Mouse (Mus musculus) heart, embryonic 15.5 days (tissue): ENCODE results near the gene Tm6sf2. TPM values are rescaled to one million over a fixed set of nuclear protein-coding genes. Genes with fewer than 3 reads are reported as not detected.

Experiments used
- ATAC-seq: fragments of 200-750 bp; cut with Nextera tagmentation; replicated peaks from 2 replicates; pipeline ENCODE4 v1.8.0; 2017; ENCODE audit warnings: low read depth, moderate TSS enrichment; ENCODE audit not compliant: insufficient number of reproducible peaks, insufficient read depth, low FRiP score
- H3K27ac ChIP-seq: fragments of 300-500 bp; sonication (generic); 2 replicates; pipeline ENCODE4 v1.5.1; 2015; ENCODE audit warnings: mild to moderate bottlenecking, inconsistent platforms
- H3K27me3 ChIP-seq: fragments of 300-500 bp; sonication (generic); 2 replicates; pipeline ENCODE4 v1.6.1; 2015; ENCODE audit warnings: inconsistent platforms
- H3K36me3 ChIP-seq: fragments of 300-500 bp; sonication (generic); 2 replicates; pipeline ENCODE4 v1.6.1; 2015; ENCODE audit warnings: mild to moderate bottlenecking, inconsistent platforms
- H3K4me1 ChIP-seq: fragments of 300-500 bp; sonication (generic); replicated peaks from 2 replicates; pipeline ENCODE4 v1.6.1; 2015; ENCODE audit warnings: inconsistent platforms
- H3K4me2 ChIP-seq: fragments of 300-500 bp; sonication (generic); 2 replicates; pipeline ENCODE4 v1.6.1; 2015; ENCODE audit warnings: inconsistent platforms, mild to moderate bottlenecking, moderate library complexity
- H3K4me3 ChIP-seq: fragments of 300-500 bp; sonication (generic); 2 replicates; pipeline ENCODE4 v1.5.1; 2015; ENCODE audit warnings: mild to moderate bottlenecking, inconsistent platforms
- H3K9ac ChIP-seq: fragments of 300-500 bp; sonication (generic); 2 replicates; pipeline ENCODE4 v1.6.1; 2015; ENCODE audit warnings: mild to moderate bottlenecking, inconsistent platforms
- H3K9me3 ChIP-seq: fragments of 300-500 bp; sonication (generic); replicated peaks from 2 replicates; pipeline ENCODE4 v1.6.1; 2016; ENCODE audit warnings: inconsistent platforms
- WGBS: fragments of 180-500 bp; shearing (Covaris S2); methylation state at CpG from one replicate; pipeline ENCODE4 v1.1.7; 2015; ENCODE audit warnings: mixed read lengths; 5-methylcytosine and 5-hydroxymethylcytosine counted together
- polyA plus RNA-seq: library from polyadenylated mRNA; unstranded; fragments of >200 nt; fragmentation: Nextera tagmentation; extraction: Ambion mirVana; gene quantifications from 2 replicates; pipeline ENCODE4 v1.2.1, GENCODE M21; 2015

Tm6sf2 gene
- polyA plus RNA-seq, 1 experiment from 2014 or later, result 0.60 TPM

DNA sequence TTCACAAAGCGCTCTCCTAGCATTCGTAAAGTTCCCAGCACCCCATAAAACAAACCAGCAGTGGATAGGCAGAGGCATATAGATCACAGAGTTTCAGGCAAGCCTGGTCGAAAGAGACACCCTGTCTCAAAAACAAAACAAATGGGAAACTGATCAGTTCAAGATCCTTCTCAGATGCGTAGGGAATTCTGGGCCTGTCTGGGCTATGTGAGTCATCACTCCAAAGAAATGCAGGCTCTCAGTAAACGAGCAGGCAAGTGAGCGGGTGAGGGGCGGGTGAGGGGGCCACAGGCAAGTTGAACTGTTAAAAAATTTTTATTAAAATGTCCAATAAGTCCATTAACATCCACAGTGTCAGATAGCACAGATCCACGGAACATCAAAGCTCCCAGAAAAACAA is 20.1 kb downstream of the Tm6sf2 start:
- Histone ChIP-seq H3K4me1 (peaks cover 6% of the 10 kb centered on the region), H3K9me3 (no peaks in the 10 kb centered on the region), H3K27ac (no peak overlapping the region), H3K9ac (no peak overlapping the region), H3K4me3 (no peak overlapping the region), H3K36me3 (no peaks in the 10 kb centered on the region), H3K27me3 (peaks cover 62% of the 10 kb centered on the region), H3K4me2 (no peak overlapping the region)
- ATAC-seq, result no peak
- WGBS, result 53% methylated on average over 8 of the region's 8 CpGs

DNA sequence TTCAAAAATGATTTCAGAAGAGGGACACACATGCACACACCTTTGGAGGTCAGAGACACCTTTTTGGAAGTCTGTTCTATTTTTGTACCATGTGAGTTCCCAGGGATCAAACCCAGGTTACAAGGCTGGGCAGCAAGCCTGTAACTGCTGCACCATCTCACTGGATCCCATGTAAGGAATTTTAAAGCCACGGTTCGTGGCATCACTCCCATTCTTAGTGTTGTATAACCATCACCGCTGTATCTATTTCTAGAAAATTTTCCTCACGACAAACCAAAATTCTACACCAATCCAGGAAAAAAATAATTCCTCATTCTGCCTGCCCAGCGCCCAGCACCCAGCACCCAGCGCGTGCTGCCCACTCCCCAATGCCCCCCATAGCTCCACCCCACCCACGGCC is 26.6 kb downstream of the Tm6sf2 start:
- 62% methylated on average over 8 of the region's 8 CpGs for WGBS
- no peak for ATAC-seq
- no peak overlapping the region for H3K4me3 ChIP-seq

DNA sequence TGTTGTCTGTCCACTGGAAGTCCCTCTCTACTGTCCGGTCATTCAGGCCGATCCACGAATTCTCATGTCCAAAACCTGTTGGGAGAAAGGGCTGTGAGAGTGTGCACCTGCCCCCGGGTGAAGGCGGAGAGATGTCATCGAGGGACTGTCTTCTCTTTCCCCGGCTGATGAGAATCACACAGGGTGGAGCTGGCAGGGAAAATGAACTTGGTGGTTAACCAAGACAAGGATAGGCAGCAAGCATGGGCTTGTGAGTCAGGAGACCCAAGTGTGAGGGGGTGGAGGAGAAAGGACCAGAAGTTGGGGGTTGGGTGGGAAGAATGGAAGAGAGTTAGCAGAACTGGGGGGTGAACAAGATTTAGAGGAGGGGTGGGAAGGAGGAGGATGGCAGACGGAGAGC is 27.5 kb downstream of the Tm6sf2 start:
- no peaks in the 10 kb centered on the region for H3K9me3 ChIP-seq
- H3K36me3 ChIP-seq, result no peaks in the 10 kb centered on the region
- H3K4me3 ChIP-seq, result no peak overlapping the region
- ATAC-seq, result no peak
- WGBS, result 77% methylated on average over 8 of the region's 8 CpGs
- H3K4me1 ChIP-seq, result no peaks in the 10 kb centered on the region
- H3K9ac ChIP-seq, result no peak overlapping the region
- H3K27me3 ChIP-seq, result peaks cover 23% of the 10 kb centered on the region
- H3K4me2 ChIP-seq, result no peak overlapping the region
- H3K27ac ChIP-seq, result no peak overlapping the region

More for the DNA sequence above, 26.6 kb downstream of the Tm6sf2 start:
- Histone ChIP-seq H3K9ac (no peak overlapping the region), H3K27ac (no peak overlapping the region), H3K36me3 (no peaks in the 10 kb centered on the region), H3K27me3 (peaks cover 29% of the 10 kb centered on the region), H3K9me3 (no peaks in the 10 kb centered on the region), H3K4me1 (no peaks in the 10 kb centered on the region), H3K4me2 (no peak overlapping the region)

DNA sequence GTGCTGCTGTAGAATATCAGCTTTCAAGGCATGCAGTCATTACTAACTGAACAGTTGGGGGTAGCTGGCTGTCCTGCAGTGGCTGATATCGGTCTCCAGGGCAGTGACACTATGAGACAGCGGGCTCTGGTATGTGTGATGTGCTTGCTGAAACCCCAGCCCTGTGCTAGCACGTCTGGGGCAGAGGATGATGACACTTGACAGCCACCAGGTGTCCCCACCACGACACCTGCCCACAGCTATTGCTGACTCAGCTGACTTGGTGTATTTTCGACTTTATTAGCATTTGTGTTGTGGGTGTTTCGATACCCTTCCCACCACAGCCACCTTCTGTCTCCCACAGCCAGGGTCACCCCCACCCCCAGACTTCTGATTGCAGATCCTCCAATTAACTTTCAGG is 31.8 kb downstream of the Tm6sf2 start:
- Histone ChIP-seq H3K27ac (no peak overlapping the region), H3K4me1 (no peaks in the 10 kb centered on the region), H3K9ac (no peak overlapping the region), H3K4me3 (no peak overlapping the region), H3K9me3 (no peaks in the 10 kb centered on the region), H3K4me2 (no peak overlapping the region), H3K27me3 (peaks cover 36% of the 10 kb centered on the region), H3K36me3 (no peaks in the 10 kb centered on the region)
- ATAC-seq, result peak; percentile 59; the same call in 1 of the 2 replicates
- 11% methylated on average over 6 of the region's 6 CpGs for WGBS

DNA sequence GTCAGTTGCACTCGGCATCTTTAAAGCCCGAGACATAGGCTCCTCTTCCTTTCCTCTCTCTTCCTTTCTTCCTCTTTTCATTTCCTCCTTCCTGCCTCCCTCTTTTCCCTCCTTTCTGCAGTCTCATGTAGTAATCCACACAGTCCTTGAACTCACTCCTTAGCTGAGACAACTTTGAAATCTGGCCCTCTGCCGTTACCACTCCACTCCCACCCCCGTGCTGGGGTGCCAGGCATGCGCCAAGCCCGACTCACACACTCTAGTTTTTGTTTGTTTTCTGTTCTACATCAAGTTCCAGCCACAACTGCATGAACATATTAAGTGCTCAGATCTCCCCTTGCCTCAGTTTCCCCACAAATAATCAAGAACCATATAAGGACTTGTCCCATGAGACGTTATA is 32.2 kb downstream of the Tm6sf2 start:
- Histone ChIP-seq H3K36me3 (no peaks in the 10 kb centered on the region), H3K4me2 (no peak overlapping the region), H3K4me3 (no peak overlapping the region), H3K9me3 (no peaks in the 10 kb centered on the region), H3K27me3 (peaks cover 40% of the 10 kb centered on the region), H3K27ac (no peak overlapping the region), H3K4me1 (no peaks in the 10 kb centered on the region), H3K9ac (no peak overlapping the region)
- 69% methylated on average over 7 of the region's 7 CpGs for WGBS
- no peak for ATAC-seq

DNA sequence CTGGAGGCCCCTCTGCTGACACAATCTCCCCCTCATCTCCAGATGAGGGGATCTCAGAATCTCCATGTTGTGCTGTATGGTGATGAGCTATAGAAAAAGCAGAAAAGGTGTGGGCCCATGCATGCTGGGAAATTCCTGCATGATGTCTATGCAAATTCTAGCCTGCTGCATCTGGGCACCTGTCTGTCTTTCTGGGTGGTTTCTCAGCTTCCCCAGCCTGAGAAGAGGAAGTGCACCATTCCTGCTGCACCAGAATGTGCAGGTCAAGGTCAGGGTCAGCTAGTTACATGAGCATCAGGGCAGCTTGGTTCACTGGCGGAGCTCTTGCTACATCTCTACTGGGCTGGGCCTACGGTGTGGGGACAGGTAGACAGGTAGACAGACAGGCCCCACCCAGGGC is 37.7 kb downstream of the Tm6sf2 start:
- peaks cover 86% of the 10 kb centered on the region for H3K27me3 ChIP-seq
- 86% methylated on average over 2 of the region's 2 CpGs for WGBS
- no peaks in the 10 kb centered on the region for H3K36me3 ChIP-seq
- H3K9me3 ChIP-seq, result no peaks in the 10 kb centered on the region
- H3K4me3 ChIP-seq, result no peak overlapping the region
- H3K4me2 ChIP-seq, result no peak overlapping the region
- H3K9ac ChIP-seq, result no peak overlapping the region
- H3K27ac ChIP-seq, result no peak overlapping the region
- H3K4me1 ChIP-seq, result no peaks in the 10 kb centered on the region; the same call in 1 of the 2 replicates
- ATAC-seq, result no peak

DNA sequence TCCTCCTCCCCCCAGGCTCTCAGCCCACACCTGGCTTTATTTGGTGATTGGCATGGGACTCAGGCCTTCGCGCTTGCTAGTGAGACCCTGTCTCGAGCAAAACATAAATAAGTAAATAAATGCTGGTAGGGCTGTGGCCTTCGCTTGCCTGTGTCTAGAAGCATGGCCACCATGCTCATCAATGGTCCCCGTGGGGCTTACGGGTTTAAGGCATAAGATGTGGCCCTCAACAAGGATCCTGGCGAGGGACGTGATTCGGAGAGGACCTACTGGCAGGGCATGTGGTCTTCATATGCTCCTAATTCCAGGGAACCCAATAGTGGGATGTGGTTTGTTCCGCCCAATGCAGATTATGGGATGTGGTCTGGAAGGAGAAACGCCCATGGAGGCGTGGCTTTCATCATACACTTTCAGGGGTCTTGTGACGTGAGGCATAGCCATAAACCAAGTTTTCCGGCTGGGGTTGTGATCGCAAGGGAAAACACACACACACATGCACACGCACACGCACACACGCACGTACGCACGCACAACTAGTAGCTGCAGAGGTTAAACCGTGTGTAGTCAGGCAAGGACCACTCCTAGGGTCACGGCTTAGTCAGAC is 38.6 kb downstream of the Tm6sf2 start:
- H3K4me1 ChIP-seq, result no peaks in the 10 kb centered on the region; the same call in 1 of the 2 replicates
- WGBS, result 46% methylated on average over 23 of the region's 23 CpGs
- no peak for ATAC-seq
- H3K4me2 ChIP-seq, result no peak overlapping the region
- H3K4me3 ChIP-seq, result no peak overlapping the region
- H3K36me3 ChIP-seq, result no peaks in the 10 kb centered on the region
- H3K27ac ChIP-seq, result no peak overlapping the region
- peaks cover 89% of the 10 kb centered on the region for H3K27me3 ChIP-seq
- no peak overlapping the region for H3K9ac ChIP-seq
- H3K9me3 ChIP-seq, result no peaks in the 10 kb centered on the region

DNA sequence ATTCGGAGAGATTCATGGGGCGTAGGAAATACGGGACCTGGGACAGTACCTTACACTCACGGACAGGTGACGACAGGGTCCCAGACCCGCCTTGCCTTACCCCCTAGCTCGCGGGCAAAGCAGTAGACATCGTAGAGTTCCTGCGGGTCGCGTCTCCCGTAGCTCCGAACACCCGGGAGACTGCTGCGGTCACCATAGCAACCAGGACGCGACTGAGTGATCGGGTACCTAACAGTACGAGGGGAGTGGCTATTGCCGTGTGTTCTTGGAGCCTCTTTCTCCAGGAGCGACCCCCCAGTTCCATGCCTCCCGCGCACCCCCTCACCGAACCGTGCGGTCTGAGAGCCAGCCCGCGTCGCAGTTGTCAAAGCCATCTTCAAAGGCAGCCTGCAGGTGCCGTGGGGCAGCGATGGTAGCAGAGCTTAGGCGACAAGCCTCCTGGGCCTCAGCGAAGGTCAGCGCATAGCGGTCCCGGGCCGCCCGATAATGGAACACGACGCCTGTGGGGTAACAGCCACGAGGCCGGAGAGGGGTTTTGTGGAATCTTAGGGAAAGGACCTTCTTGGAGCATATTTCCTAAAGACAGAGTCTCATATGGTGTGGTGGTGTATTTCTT is 39.8 kb downstream of the Tm6sf2 start:
- Histone ChIP-seq H3K9ac (no peak overlapping the region), H3K27ac (no peak overlapping the region), H3K27me3 (peaks cover 96% of the 10 kb centered on the region), H3K9me3 (no peaks in the 10 kb centered on the region), H3K4me3 (no peak overlapping the region), H3K36me3 (no peaks in the 10 kb centered on the region), H3K4me2 (no peak overlapping the region), H3K4me1 (no peaks in the 10 kb centered on the region; the same call in 1 of the 2 replicates)
- no peak for ATAC-seq
- 6% methylated on average over 43 of the region's 43 CpGs for WGBS

DNA sequence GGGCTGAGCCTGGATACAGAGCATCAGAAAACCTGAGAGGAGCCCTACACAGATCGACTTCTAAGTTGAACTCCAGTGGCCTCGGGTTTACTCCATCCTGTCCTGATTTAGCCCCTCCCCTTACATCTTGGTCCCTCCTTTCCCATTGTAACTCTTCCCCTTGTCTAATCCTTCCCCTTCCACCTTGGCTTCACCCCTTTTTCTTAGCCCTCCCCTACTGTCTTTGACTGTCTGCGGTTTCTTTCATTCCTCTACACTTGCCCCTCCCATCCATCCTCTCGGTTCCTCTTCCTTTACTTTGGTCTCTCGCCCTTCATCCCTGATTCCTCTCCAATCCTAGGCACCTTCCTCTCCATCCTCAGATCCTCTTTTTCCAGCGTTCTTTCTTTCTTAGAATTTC is 41.8 kb downstream of the Tm6sf2 start:
- Histone ChIP-seq H3K9ac (no peak overlapping the region), H3K27ac (no peak overlapping the region), H3K27me3 (peaks cover 100% of the 10 kb centered on the region), H3K4me3 (no peak overlapping the region), H3K4me1 (no peaks in the 10 kb centered on the region; the same call in 1 of the 2 replicates), H3K9me3 (no peaks in the 10 kb centered on the region), H3K4me2 (no peak overlapping the region), H3K36me3 (no peaks in the 10 kb centered on the region)
- ATAC-seq, result no peak
- WGBS, result 18% methylated on average over 6 of the region's 6 CpGs

DNA sequence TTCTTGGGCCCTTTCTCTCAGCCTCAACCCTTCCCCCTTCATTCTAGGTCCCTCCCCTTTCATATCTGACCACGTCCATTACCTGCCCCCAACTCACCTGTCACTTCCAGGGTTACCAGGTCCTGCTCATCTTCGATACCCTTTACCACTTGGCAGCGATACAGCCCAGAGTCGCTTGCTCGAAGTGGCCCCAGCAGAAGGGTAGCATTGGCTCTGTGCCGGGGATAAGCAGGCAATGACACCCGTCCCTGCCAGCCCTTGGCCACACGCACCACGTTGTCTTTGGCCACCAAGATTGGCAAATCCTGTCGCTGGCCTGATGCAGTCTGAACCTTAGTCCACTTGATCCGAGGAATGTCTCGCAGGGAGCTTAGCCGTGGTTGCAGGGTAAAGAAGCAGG is 42.2 kb downstream of the Tm6sf2 start:
- Histone ChIP-seq H3K9me3 (no peaks in the 10 kb centered on the region), H3K27ac (no peak overlapping the region), H3K4me3 (no peak overlapping the region), H3K4me2 (no peak overlapping the region), H3K36me3 (no peaks in the 10 kb centered on the region), H3K9ac (no peak overlapping the region), H3K27me3 (peaks cover 100% of the 10 kb centered on the region), H3K4me1 (no peaks in the 10 kb centered on the region; the same call in 1 of the 2 replicates)
- 62% methylated on average over 13 of the region's 13 CpGs for WGBS
- no peak for ATAC-seq

DNA sequence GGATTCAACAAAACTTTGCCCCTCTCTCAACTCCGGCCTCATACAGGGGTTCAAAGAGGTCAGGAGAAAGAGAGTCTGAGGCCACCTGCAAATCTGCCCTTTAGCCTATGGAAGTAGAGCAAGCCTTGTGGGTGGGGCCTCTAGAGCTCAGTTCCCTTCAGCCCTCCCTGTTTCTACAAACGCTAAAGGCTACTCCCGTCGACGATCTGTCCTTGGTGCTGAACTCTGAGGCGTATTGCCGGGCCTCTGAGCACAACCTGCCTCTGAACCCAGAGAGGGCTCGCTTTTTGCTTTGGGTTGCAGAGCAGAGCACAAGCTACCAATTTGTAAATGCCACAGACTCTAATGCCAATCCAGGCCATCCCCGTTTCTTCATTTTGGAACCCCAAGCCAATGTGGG is 44.9 kb downstream of the Tm6sf2 start:
- H3K9me3 ChIP-seq, result no peaks in the 10 kb centered on the region
- H3K9ac ChIP-seq, result no peak overlapping the region
- no peak overlapping the region for H3K4me2 ChIP-seq
- no peak for ATAC-seq
- H3K4me3 ChIP-seq, result no peak overlapping the region
- peaks cover 97% of the 10 kb centered on the region for H3K27me3 ChIP-seq
- peaks cover 5% of the 10 kb centered on the region; the same call in 1 of the 2 replicates for H3K4me1 ChIP-seq
- 6% methylated on average over 9 of the region's 9 CpGs for WGBS
- no peaks in the 10 kb centered on the region for H3K36me3 ChIP-seq
- H3K27ac ChIP-seq, result no peak overlapping the region
